Mouse (Mus musculus) hindbrain, embryonic 15.5 days (tissue): ENCODE measurements at regions not wholly inside any gene's neighbourhood (a gene's known extent, or its start where the extent isn't known, plus 50 kb on each side); places are given as distances from the start of the nearest gene placed in this dataset.

Experiments
- ATAC-seq: fragments of 200-750 bp; cut with Nextera tagmentation; 2 replicates; pipeline ENCODE4 v1.8.0; 2017; ENCODE audit warnings: low read depth, moderate number of reproducible peaks, moderate TSS enrichment; ENCODE audit not compliant: low FRiP score
- H3K27ac ChIP-seq: fragments of 300-500 bp; sonication (generic); replicated peaks from 2 replicates; pipeline ENCODE4 v1.5.1; 2015; ENCODE audit warnings: mild to moderate bottlenecking, inconsistent platforms
- H3K27me3 ChIP-seq: fragments of 300-500 bp; sonication (generic); 2 replicates; pipeline ENCODE4 v1.6.1; 2015; ENCODE audit warnings: control low read depth, inconsistent platforms
- H3K36me3 ChIP-seq: fragments of 300-500 bp; sonication (generic); 2 replicates; pipeline ENCODE4 v1.6.1; 2015; ENCODE audit warnings: control low read depth, inconsistent platforms
- H3K4me1 ChIP-seq: fragments of 300-500 bp; sonication (generic); replicated peaks from 2 replicates; pipeline ENCODE4 v1.6.1; 2015; ENCODE audit warnings: control low read depth, inconsistent platforms
- H3K4me2 ChIP-seq: fragments of 300-500 bp; sonication (generic); 2 replicates; pipeline ENCODE4 v1.6.1; 2015; ENCODE audit warnings: moderate library complexity, mild to moderate bottlenecking, inconsistent platforms
- H3K4me3 ChIP-seq: fragments of 300-500 bp; sonication (generic); 2 replicates; pipeline ENCODE4 v1.5.1; 2015; ENCODE audit warnings: mild to moderate bottlenecking, inconsistent platforms
- H3K9ac ChIP-seq: fragments of 300-500 bp; sonication (generic); 2 replicates; pipeline ENCODE4 v1.6.1; 2015; ENCODE audit warnings: inconsistent platforms
- H3K9me3 ChIP-seq: fragments of 300-500 bp; sonication (generic); 2 replicates; pipeline ENCODE4 v1.6.1; 2016; ENCODE audit warnings: control low read depth, inconsistent platforms
- whole genome bisulfite sequencing: fragments of 180-500 bp; shearing (Covaris S2); methylation state at CpG from one replicate; pipeline ENCODE4 v1.1.7; 2015; 5-methylcytosine and 5-hydroxymethylcytosine counted together

GRCm38 (mm10) chr2:147789268-147789667, 257.5 kb downstream of the Foxa2 start:
- Histone ChIP-seq H3K27ac (no peak overlapping the region), H3K9ac (no peak overlapping the region), H3K9me3 (no peaks in the 10 kb centered on the region), H3K4me1 (no peaks in the 10 kb centered on the region), H3K4me3 (no peak overlapping the region), H3K27me3 (peaks cover 9% of the 10 kb centered on the region; the same call in 1 of the 2 replicates), H3K36me3 (no peaks in the 10 kb centered on the region), H3K4me2 (no peak overlapping the region)
- ATAC-seq: no peak
- 7% methylated on average over 3 of the region's 3 CpGs for WGBS

DNA sequence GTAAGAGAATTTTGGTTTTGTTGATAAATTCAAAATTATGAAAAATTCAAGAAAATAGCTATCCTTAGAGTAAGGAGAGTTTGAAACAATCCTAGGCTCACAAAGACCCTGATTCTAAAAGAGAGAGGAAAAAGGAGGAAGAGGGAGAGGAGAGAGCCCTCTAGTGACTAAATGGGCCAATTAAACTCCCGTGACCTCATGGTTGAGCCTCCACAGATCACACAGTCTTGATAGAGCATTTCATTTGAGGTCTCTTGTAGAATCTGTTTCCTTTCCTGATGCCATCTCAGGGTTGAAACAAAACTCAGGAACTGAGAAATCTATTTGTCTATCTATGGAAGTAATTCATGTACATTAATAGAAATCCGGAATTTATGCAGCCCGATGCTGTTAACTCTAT, 258.8 kb downstream of the Foxa2 start:
- no peaks in the 10 kb centered on the region for H3K9me3 ChIP-seq
- no peak overlapping the region for H3K9ac ChIP-seq
- H3K27ac ChIP-seq: no peak overlapping the region
- ATAC-seq: no peak
- no peaks in the 10 kb centered on the region for H3K4me1 ChIP-seq
- peaks cover 9% of the 10 kb centered on the region; the same call in 1 of the 2 replicates for H3K27me3 ChIP-seq
- WGBS: 76% methylated on average over 3 of the region's 3 CpGs
- H3K4me3 ChIP-seq: no peak overlapping the region
- H3K36me3 ChIP-seq: no peaks in the 10 kb centered on the region
- no peak overlapping the region for H3K4me2 ChIP-seq

DNA sequence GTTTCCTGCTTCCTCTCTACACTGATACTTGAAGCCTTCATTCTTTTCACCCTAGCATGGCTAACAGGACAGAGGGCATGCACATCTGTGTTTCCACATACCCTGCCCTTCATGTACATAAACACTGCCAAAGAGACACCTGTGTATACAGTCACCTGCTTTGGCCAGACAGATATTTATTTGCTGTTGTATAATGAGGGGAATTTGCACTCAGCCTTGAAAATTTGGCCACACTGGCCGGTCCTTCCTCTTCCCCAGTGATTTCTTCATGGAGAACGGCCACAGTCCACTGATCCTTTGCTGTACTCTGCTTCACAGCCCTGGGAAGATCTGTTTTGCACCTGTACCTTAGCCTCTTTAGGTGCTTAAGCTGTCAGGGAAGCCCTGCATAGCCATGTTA, 264.3 kb downstream of the Foxa2 start:
- Histone ChIP-seq H3K27ac (no peak overlapping the region), H3K36me3 (no peaks in the 10 kb centered on the region), H3K4me2 (no peak overlapping the region), H3K9ac (no peak overlapping the region), H3K4me1 (no peaks in the 10 kb centered on the region), H3K27me3 (peaks cover 3% of the 10 kb centered on the region; the same call in 1 of the 2 replicates), H3K4me3 (no peak overlapping the region), H3K9me3 (no peaks in the 10 kb centered on the region)
- no peak for ATAC-seq
- 85% methylated on average over 2 of the region's 2 CpGs for WGBS

GRCm38 (mm10) chr2:147776316-147776715, 270.5 kb downstream of the Foxa2 start:
- Histone ChIP-seq H3K9me3 (no peaks in the 10 kb centered on the region), H3K4me3 (no peak overlapping the region), H3K36me3 (no peaks in the 10 kb centered on the region), H3K4me1 (no peaks in the 10 kb centered on the region), H3K27me3 (no peaks in the 10 kb centered on the region), H3K9ac (no peak overlapping the region), H3K27ac (no peak overlapping the region), H3K4me2 (no peak overlapping the region)
- 41% methylated on average over 2 of the region's 2 CpGs for WGBS
- ATAC-seq: no peak

DNA sequence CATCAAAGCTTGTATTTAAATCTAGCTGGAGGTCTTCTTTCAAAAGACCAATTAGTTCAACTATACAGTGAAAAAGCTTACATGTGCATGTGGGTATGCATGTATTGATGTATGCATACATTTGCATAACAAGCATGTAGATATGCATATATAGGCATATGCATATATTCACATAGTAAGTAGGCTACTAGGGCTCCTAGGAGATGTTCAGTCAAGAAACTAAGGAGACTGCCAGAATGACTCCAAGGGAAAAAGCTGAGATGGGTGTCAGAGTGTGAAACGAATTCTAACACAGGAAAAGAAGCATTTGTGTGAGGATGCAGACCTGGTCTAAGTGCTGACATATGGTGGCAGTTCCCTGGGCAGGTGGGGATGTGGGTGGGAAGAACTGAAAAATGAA, 274.2 kb downstream of the Foxa2 start:
- 62% methylated on average over 1 of the region's 1 CpGs for WGBS
- no peak for ATAC-seq
- Histone ChIP-seq H3K9me3 (no peaks in the 10 kb centered on the region), H3K4me2 (no peak overlapping the region), H3K27ac (no peak overlapping the region), H3K4me3 (no peak overlapping the region), H3K9ac (no peak overlapping the region), H3K4me1 (no peaks in the 10 kb centered on the region), H3K27me3 (no peaks in the 10 kb centered on the region), H3K36me3 (no peaks in the 10 kb centered on the region)

DNA sequence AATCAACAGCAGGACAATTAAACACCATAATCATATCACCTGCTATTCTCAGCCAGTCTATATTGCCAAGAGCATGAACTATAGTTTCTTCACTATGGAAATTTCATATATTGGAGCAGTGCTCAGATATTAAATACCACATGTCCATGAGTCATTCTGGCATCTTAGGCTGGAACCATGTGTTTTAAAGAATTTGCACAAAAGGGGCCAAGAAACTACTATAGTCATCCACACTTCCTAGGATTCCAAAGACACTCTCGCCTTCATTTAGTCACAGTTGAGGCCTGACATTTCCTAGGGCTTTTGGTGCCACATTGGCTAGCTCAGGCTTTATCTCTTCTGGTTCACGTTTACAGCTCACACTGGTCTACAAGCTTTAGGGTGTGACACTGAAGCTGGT, 293.7 kb downstream of the Foxa2 start:
- H3K9ac ChIP-seq: no peak overlapping the region
- no peaks in the 10 kb centered on the region for H3K4me1 ChIP-seq
- no peak for ATAC-seq
- H3K4me2 ChIP-seq: no peak overlapping the region
- 81% methylated on average over 2 of the region's 2 CpGs for WGBS
- no peaks in the 10 kb centered on the region for H3K9me3 ChIP-seq
- H3K4me3 ChIP-seq: no peak overlapping the region
- no peaks in the 10 kb centered on the region for H3K36me3 ChIP-seq
- H3K27me3 ChIP-seq: no peaks in the 10 kb centered on the region
- H3K27ac ChIP-seq: no peak overlapping the region

DNA sequence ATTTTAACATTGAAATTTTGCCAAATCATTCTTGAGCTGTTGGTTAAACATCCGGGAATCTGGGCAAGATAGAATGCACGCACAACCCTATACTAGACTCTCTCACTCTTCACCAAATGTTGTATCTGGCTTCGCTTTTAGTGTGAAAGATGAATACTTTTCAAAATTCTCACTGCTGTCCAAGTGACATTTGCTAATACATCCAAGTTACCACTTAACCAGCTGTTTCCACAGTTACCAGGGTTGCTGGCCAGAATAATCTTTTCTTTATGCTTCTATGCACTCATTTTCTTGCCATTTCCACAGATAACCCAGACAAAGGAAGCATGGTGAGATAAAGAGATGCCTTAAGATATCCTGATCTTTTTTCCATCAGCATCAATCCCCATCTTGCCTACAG, 294.9 kb downstream of the Foxa2 start:
- H3K4me3 ChIP-seq: no peak overlapping the region
- no peaks in the 10 kb centered on the region for H3K27me3 ChIP-seq
- no peaks in the 10 kb centered on the region for H3K4me1 ChIP-seq
- H3K9me3 ChIP-seq: no peaks in the 10 kb centered on the region
- no peak for ATAC-seq
- no peak overlapping the region for H3K27ac ChIP-seq
- no peak overlapping the region for H3K4me2 ChIP-seq
- H3K36me3 ChIP-seq: no peaks in the 10 kb centered on the region
- no peak overlapping the region for H3K9ac ChIP-seq
- WGBS: 90% methylated on average over 3 of the region's 3 CpGs

DNA sequence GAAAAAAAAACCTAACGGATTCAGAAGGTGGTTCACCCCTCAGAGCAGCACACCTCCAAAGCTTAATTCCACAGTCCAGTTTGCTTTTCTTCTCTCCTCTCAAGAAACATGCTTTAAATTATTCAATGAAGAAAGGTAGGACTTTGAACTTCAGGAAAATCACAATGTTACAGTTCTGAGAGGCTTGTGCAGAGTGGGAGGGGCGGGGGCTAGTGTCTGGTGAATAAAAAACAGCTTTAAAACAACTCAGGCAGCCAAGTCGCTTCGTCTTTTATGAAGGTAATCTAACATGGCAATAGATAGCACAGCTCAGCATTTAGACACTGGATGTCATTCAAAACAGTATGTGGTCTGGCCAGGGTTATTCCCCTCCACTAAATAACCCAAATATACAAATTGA, 298.8 kb downstream of the Foxa2 start:
- Histone ChIP-seq H3K9me3 (no peaks in the 10 kb centered on the region), H3K36me3 (no peaks in the 10 kb centered on the region), H3K4me1 (no peaks in the 10 kb centered on the region), H3K4me3 (no peak overlapping the region), H3K9ac (no peak overlapping the region), H3K27me3 (no peaks in the 10 kb centered on the region), H3K4me2 (no peak overlapping the region), H3K27ac (no peak overlapping the region)
- WGBS: 52% methylated on average over 4 of the region's 4 CpGs
- no peak for ATAC-seq

DNA sequence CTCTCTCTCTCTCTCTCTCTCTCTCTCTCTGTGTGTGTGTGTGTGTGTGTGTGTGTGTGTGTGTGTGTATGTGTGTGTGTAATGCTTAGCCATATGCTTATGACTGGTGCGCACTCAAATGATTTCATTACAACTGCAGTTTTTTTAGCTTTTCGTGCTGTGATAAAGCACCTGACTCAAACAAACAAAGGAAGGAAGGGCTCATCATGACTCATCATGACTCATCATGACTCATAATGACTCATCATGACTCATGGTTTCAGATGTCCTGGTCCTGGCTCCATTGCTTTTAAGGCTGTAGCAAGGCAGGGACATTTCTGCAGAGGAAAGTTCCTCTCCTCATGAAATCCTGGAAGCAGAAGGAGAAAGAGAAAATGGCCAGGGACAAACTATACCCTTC, 302.9 kb downstream of the Foxa2 start:
- 88% methylated on average over 2 of the region's 2 CpGs for whole genome bisulfite sequencing
- Histone ChIP-seq H3K4me1 (no peaks in the 10 kb centered on the region), H3K36me3 (no peaks in the 10 kb centered on the region), H3K9me3 (no peaks in the 10 kb centered on the region), H3K27me3 (no peaks in the 10 kb centered on the region), H3K4me2 (no peak overlapping the region), H3K27ac (no peak overlapping the region), H3K4me3 (no peak overlapping the region), H3K9ac (no peak overlapping the region)
- ATAC-seq: no peak

DNA sequence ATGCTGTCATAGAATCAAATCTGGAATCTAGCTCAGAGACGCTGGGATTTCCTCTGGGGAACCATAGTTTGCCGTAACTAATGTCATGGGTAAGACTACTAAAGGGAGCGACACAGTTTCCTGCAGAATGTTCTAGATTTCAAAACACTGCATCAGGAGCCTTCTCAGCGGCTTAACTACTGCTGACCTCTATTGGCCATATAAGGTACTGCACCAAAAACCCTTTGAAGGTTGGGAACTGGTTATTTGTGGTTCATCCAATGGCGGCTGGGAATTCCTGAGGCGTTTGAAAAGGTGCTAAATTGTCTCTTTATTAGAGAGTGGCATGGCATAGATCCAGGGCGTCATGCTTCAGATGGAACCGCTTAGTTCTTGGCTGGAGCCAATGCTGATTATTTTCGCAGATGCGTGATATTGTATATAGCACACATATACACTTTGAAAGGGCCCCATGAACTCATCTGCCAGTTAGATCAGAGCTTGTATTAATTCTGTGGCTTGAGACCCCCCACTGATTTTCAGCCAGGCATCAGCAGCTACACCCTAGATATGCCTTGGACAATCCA, 308.4 kb downstream of the Foxa2 start:
- H3K27ac ChIP-seq: no peak overlapping the region
- no peaks in the 10 kb centered on the region for H3K36me3 ChIP-seq
- WGBS: 39% methylated on average over 10 of the region's 10 CpGs
- no peaks in the 10 kb centered on the region for H3K27me3 ChIP-seq
- ATAC-seq: no peak
- H3K9ac ChIP-seq: no peak overlapping the region
- no peak overlapping the region for H3K4me3 ChIP-seq
- no peak overlapping the region for H3K4me2 ChIP-seq
- H3K9me3 ChIP-seq: no peaks in the 10 kb centered on the region
- no peaks in the 10 kb centered on the region for H3K4me1 ChIP-seq

GRCm38 (mm10) chr2:147727396-147727795, 319.4 kb downstream of the Foxa2 start:
- H3K4me3 ChIP-seq: no peak overlapping the region
- no peaks in the 10 kb centered on the region for H3K4me1 ChIP-seq
- ATAC-seq: no peak
- no peaks in the 10 kb centered on the region for H3K36me3 ChIP-seq
- H3K27ac ChIP-seq: no peak overlapping the region
- no peak overlapping the region for H3K9ac ChIP-seq
- no peaks in the 10 kb centered on the region for H3K27me3 ChIP-seq
- H3K9me3 ChIP-seq: no peaks in the 10 kb centered on the region
- no peak overlapping the region for H3K4me2 ChIP-seq
- 82% methylated on average over 4 of the region's 4 CpGs for WGBS

DNA sequence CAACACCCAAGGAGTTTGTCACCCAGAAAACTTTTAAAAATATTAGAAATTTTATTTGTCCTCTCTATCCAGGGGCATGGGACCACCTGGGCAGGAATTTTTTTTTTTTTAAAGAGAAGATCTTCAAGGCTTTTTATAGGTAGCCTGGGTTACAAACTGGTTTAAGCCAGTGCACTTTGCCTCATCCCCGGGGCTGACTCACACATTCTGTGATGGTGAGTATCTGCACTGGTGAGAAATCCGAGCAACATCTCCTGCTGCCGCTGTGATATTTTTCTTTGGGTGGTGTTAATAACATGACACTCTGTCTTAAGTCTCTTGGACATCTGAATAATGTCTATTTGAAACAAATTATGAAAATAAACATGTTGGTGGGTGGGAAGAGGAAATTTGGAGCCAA, 327.8 kb downstream of the Foxa2 start:
- Histone ChIP-seq H3K4me1 (no peaks in the 10 kb centered on the region), H3K27me3 (no peaks in the 10 kb centered on the region), H3K9ac (no peak overlapping the region), H3K4me2 (no peak overlapping the region), H3K27ac (no peak overlapping the region), H3K4me3 (no peak overlapping the region), H3K9me3 (no peaks in the 10 kb centered on the region), H3K36me3 (no peaks in the 10 kb centered on the region)
- no peak for ATAC-seq
- WGBS: 91% methylated on average over 3 of the region's 3 CpGs

GRCm38 (mm10) chr2:147717484-147717947, 329.3 kb downstream of the Foxa2 start:
- Histone ChIP-seq H3K4me2 (no peak overlapping the region), H3K4me3 (no peak overlapping the region), H3K27me3 (no peaks in the 10 kb centered on the region), H3K9ac (no peak overlapping the region), H3K9me3 (no peaks in the 10 kb centered on the region), H3K27ac (no peak overlapping the region), H3K4me1 (no peaks in the 10 kb centered on the region), H3K36me3 (no peaks in the 10 kb centered on the region)
- ATAC-seq: no peak
- 93% methylated on average over 12 of the region's 12 CpGs for WGBS
